Mouse (Mus musculus) yolk sac, embryonic 10.5 days (tissue): ENCODE results near the gene Washc4.
A peak's percentile ranks its signal among the peaks of the same experiment; 100 is the strongest.

Experiments used
- DNase-seq: peaks from one replicate; pipeline ENCODE4 v3.0.0-alpha.2; 2017; ENCODE audit warnings: low spot score

Washc4 gene

GRCm38 (mm10) chr10:83637295-83637694 lies 93.7 kb downstream of the Washc4 start:
- DNase-seq: peak; percentile 82

- DNase-seq: no peak
Observed at GRCm38 (mm10) chr10:83639881-83640386, 96.4 kb downstream of the Washc4 start.

- DNase-seq: no peak
Observed at GRCm38 (mm10) chr10:83641641-83642040, 98.1 kb downstream of the Washc4 start.

GRCm38 (mm10) chr10:83644167-83644566 lies 100.6 kb downstream of the Washc4 start:
- no peak for DNase-seq

GRCm38 (mm10) chr10:83644865-83645715 lies 101.5 kb downstream of the Washc4 start:
- DNase-seq: peak; percentile 75

GRCm38 (mm10) chr10:83645716-83645990 lies 102.1 kb downstream of the Washc4 start:
- no peak for DNase-seq
